Mouse (Mus musculus) 3T3-L1 (cell line): ENCODE results near the gene Osbpl3.
"Not testable (repeated sequence)": the region's sequence is repeated elsewhere in the genome, so short reads cannot be mapped to it uniquely, and the experiment has no call there.

Source experiments
- DNase-seq: peaks from one replicate; pipeline ENCODE4 v3.0.0-alpha.2; 2015; ENCODE audit warnings: low read depth, low spot score

The Osbpl3 gene

GRCm38 (mm10) chr6:50453651-50454050, 2.4 kb downstream of the Osbpl3 start:
- peak; percentile 24 for DNase-seq

GRCm38 (mm10) chr6:50452220-50452619, 3.8 kb downstream of the Osbpl3 start:
- no peak for DNase-seq

GRCm38 (mm10) chr6:50445616-50446015, 10.4 kb downstream of the Osbpl3 start:
- no peak for DNase-seq

- DNase-seq: peak; percentile 43
Measured at GRCm38 (mm10) chr6:50440966-50441862, 14.8 kb downstream of the Osbpl3 start.

- DNase-seq: no peak
Measured at GRCm38 (mm10) chr6:50440197-50440596, 15.8 kb downstream of the Osbpl3 start.

- not testable (repeated sequence) for DNase-seq
Measured at GRCm38 (mm10) chr6:50438900-50439299, 17.1 kb downstream of the Osbpl3 start.

- no peak for DNase-seq
Measured at GRCm38 (mm10) chr6:50437815-50438214, 18.2 kb downstream of the Osbpl3 start.

GRCm38 (mm10) chr6:50436661-50437060, 19.3 kb downstream of the Osbpl3 start:
- DNase-seq: peak; percentile 41

GRCm38 (mm10) chr6:50432491-50432890, 23.5 kb downstream of the Osbpl3 start:
- DNase-seq: no peak

- DNase-seq: no peak
Measured at GRCm38 (mm10) chr6:50429299-50429698, 26.7 kb downstream of the Osbpl3 start.

GRCm38 (mm10) chr6:50427051-50427732, 28.8 kb downstream of the Osbpl3 start:
- DNase-seq: no peak

GRCm38 (mm10) chr6:50426571-50426970, 29.4 kb downstream of the Osbpl3 start:
- no peak for DNase-seq

GRCm38 (mm10) chr6:50424271-50424670, 31.7 kb downstream of the Osbpl3 start:
- no peak for DNase-seq

GRCm38 (mm10) chr6:50420413-50420812, 35.6 kb downstream of the Osbpl3 start:
- DNase-seq: no peak

- no peak for DNase-seq
Measured at GRCm38 (mm10) chr6:50419518-50420290, 36.3 kb downstream of the Osbpl3 start.

GRCm38 (mm10) chr6:50418951-50419350, 37.0 kb downstream of the Osbpl3 start:
- no peak for DNase-seq

- no peak for DNase-seq
Measured at GRCm38 (mm10) chr6:50416854-50417253, 39.1 kb downstream of the Osbpl3 start.

- DNase-seq: no peak
Measured at GRCm38 (mm10) chr6:50415431-50415830, 40.6 kb downstream of the Osbpl3 start.

- DNase-seq: no peak
Measured at GRCm38 (mm10) chr6:50414547-50414946, 41.5 kb downstream of the Osbpl3 start.

- peak; percentile 89 for DNase-seq
Measured at GRCm38 (mm10) chr6:50413381-50413780, 42.6 kb downstream of the Osbpl3 start.

GRCm38 (mm10) chr6:50412174-50412573, 43.8 kb downstream of the Osbpl3 start:
- no peak for DNase-seq

GRCm38 (mm10) chr6:50404698-50405097, 51.3 kb downstream of the Osbpl3 start:
- no peak for DNase-seq
